Mouse (Mus musculus) liver, embryonic 14.5 days (tissue): ENCODE measurements around the gene Glce. TPM values are rescaled to one million over a fixed set of nuclear protein-coding genes. Genes with fewer than 3 reads are reported as not detected.

ENCODE experiments used
- ATAC-seq: fragments of 200-750 bp; cut with Nextera tagmentation; 2 replicates; pipeline ENCODE4 v1.8.0; 2017; ENCODE audit warnings: moderate number of reproducible peaks, mild to moderate bottlenecking, moderate library complexity; ENCODE audit not compliant: insufficient read depth
- DNase-seq, 3 experiments: peaks; one replicate each; pipeline ENCODE4 v3.0.0-alpha.2; 2012 to 2013; ENCODE audit warnings: low read depth in 3 of 3, low spot score in 3 of 3
- H3K27ac ChIP-seq: fragments of 300-500 bp; sonication (generic); 2 replicates; pipeline ENCODE4 v1.5.1; 2014; ENCODE audit warnings: moderate library complexity, mild to moderate bottlenecking, control low read depth, inconsistent platforms
- H3K27me3 ChIP-seq: fragments of 300-500 bp; sonication (generic); 2 replicates; pipeline ENCODE4 v1.6.1; 2014; ENCODE audit warnings: mild to moderate bottlenecking, low read length, moderate library complexity; ENCODE audit not compliant: control insufficient read depth, insufficient read depth
- H3K36me3 ChIP-seq: fragments of 300-500 bp; sonication (generic); replicated peaks from 2 replicates; pipeline ENCODE4 v1.6.1; 2014; ENCODE audit warnings: low read depth; ENCODE audit not compliant: control insufficient read depth, insufficient read depth
- H3K4me1 ChIP-seq, 2 experiments: fragments of 200-500 bp in 1 of 2; fragments of 300-500 bp in 1 of 2; sonication (generic) in 1 of 2; replicated peaks; 2 replicates each; pipeline ENCODE4 v1.6.1; 2012 to 2014; ENCODE audit warnings: antibody characterized with exemption in 1 of 2, inconsistent platforms in 1 of 2, low read length in 1 of 2; ENCODE audit not compliant: control insufficient read depth in 2 of 2, insufficient read depth in 2 of 2
- H3K4me2 ChIP-seq: fragments of 300-500 bp; sonication (generic); 2 replicates; pipeline ENCODE4 v1.6.1; 2014; ENCODE audit warnings: low read depth, mild to moderate bottlenecking, control low read depth, moderate library complexity
- H3K4me3 ChIP-seq, 2 experiments: fragments of 200-500 bp in 1 of 2; fragments of 300-500 bp in 1 of 2; sonication (generic) in 1 of 2; 2 replicates each; pipeline ENCODE4 v1.5.1; 2012 to 2014; ENCODE audit warnings: low read depth in 2 of 2, low read length in 2 of 2, mild to moderate bottlenecking in 2 of 2, control low read depth in 1 of 2, inconsistent platforms in 1 of 2, moderate library complexity in 1 of 2; ENCODE audit not compliant: insufficient read depth in 1 of 2
- H3K9ac ChIP-seq: fragments of 300-500 bp; sonication (generic); replicated peaks from 2 replicates; pipeline ENCODE4 v1.6.1; 2014; ENCODE audit warnings: mild to moderate bottlenecking, control low read depth, moderate library complexity
- H3K9me3 ChIP-seq: fragments of 300-500 bp; sonication (generic); 2 replicates; pipeline ENCODE4 v1.6.1; 2016; ENCODE audit warnings: low read length, mixed read lengths; ENCODE audit not compliant: control insufficient read depth
- CTCF ChIP-seq: IDR thresholded peaks from 2 replicates; pipeline ENCODE4 v1.5.1; 2016; ENCODE audit warnings: antibody characterized with exemption, low read depth, control low read depth
- EP300 ChIP-seq: IDR thresholded peaks from 2 replicates; pipeline ENCODE4 v1.6.1; 2016; ENCODE audit warnings: antibody characterized with exemption, low read depth
- WGBS: fragments of 180-500 bp; shearing (Covaris S2); extraction: QIAGEN DNeasy Blood & Tissue Kit; methylation state at CpG from one replicate; pipeline ENCODE4 v1.1.7; 2014; ENCODE audit not compliant: insufficient replicate concordance; 5-methylcytosine and 5-hydroxymethylcytosine counted together
- polyA plus RNA-seq, 2 experiments: library from polyadenylated mRNA; depleted of rRNA in 1 of 2; stranded (reverse) in 1 of 2; unstranded in 1 of 2; fragments of >200 nt; fragmentation: Nextera tagmentation in 1 of 2; extraction: Ambion mirVana in 1 of 2; gene quantifications; 2 replicates each; pipeline versions ENCODE4 v1.2.1 to v1.2.3; 2012 to 2014

Glce gene
- polyA plus RNA-seq, 2 experiments = 2.7 to 5.6 TPM

GRCm38 (mm10) chr9:62124266-62124665, 1.8 kb upstream of the Glce start:
- peaks cover 2% of the 10 kb centered on the region; the same call in 1 of the 2 replicates for H3K27me3 ChIP-seq
- no peak overlapping the region for H3K27ac ChIP-seq
- no peak overlapping the region for H3K9ac ChIP-seq
- H3K36me3 ChIP-seq = no peaks in the 10 kb centered on the region
- H3K4me3 ChIP-seq = no peak overlapping the region
- TF ChIP-seq CTCF (no peak), EP300 (no peak)
- WGBS = 50% methylated on average over 1 of the region's 1 CpGs
- no peak overlapping the region for H3K4me2 ChIP-seq
- ATAC-seq = no peak
- H3K4me1 ChIP-seq = peaks cover 5 to 7% of the 10 kb centered on the region in 2 experiments; a peak in 3 of 4 replicates
- DNase-seq = no peak
- no peaks in the 10 kb centered on the region for H3K9me3 ChIP-seq

GRCm38 (mm10) chr9:62123496-62123895, 1.0 kb upstream of the Glce start:
- TF ChIP-seq CTCF = no peak
- TF ChIP-seq EP300 = no peak
- H3K4me1 ChIP-seq = peaks cover 5 to 7% of the 10 kb centered on the region in 2 experiments; a peak in 3 of 4 replicates
- H3K9me3 ChIP-seq = no peaks in the 10 kb centered on the region
- peaks cover 2% of the 10 kb centered on the region; the same call in 1 of the 2 replicates for H3K27me3 ChIP-seq
- WGBS = 59% methylated on average over 3 of the region's 3 CpGs
- H3K4me2 ChIP-seq = peak overlapping the region; percentile 99
- peak overlapping the region; percentile 53; the same call in 1 of the 2 replicates for H3K27ac ChIP-seq
- ATAC-seq (no peak), DNase-seq (no peak)
- H3K4me3 ChIP-seq = peak overlapping the region; percentile 81 to 84
- H3K36me3 ChIP-seq = no peaks in the 10 kb centered on the region
- H3K9ac ChIP-seq = peak overlapping the region; percentile 71

GRCm38 (mm10) chr9:62121551-62122447, 656 bp downstream of the Glce start:
- Histone ChIP-seq H3K4me1 (peaks cover 5 to 7% of the 10 kb centered on the region in 2 experiments; a peak in 3 of 4 replicates), H3K4me2 (peak overlapping the region; percentile 99), H3K9ac (peak overlapping the region; percentile 83), H3K4me3 (peak overlapping the region; percentile 81 to 87), H3K27me3 (peaks cover 2% of the 10 kb centered on the region; the same call in 1 of the 2 replicates), H3K9me3 (no peaks in the 10 kb centered on the region), H3K27ac (no peak overlapping the region), H3K36me3 (no peaks in the 10 kb centered on the region)
- TF ChIP-seq CTCF (peak; percentile 44), EP300 (no peak)
- DNase-seq (peak; percentile 11 to 37 (median 26)), ATAC-seq (no peak)
- WGBS = 1% methylated on average over 59 of the region's 59 CpGs

- no peak for ATAC-seq
- TF ChIP-seq EP300 = no peak
- no peak for TF ChIP-seq CTCF
- DNase-seq = no peak
- no peaks in the 10 kb centered on the region for H3K9me3 ChIP-seq
- H3K4me1 ChIP-seq = peaks cover 1 to 6% of the 10 kb centered on the region in 2 experiments; a peak in 3 of 4 replicates
- H3K36me3 ChIP-seq = no peaks in the 10 kb centered on the region
- H3K27ac ChIP-seq = no peak overlapping the region
- H3K9ac ChIP-seq = no peak overlapping the region
- H3K4me2 ChIP-seq = no peak overlapping the region
- peaks cover 2% of the 10 kb centered on the region; the same call in 1 of the 2 replicates for H3K27me3 ChIP-seq
- 62% methylated on average over 3 of the region's 3 CpGs for WGBS
- no peak overlapping the region for H3K4me3 ChIP-seq
These were observed 3.7 kb downstream of the Glce start for GRCm38 (mm10) chr9:62118754-62119153.

- WGBS = 68% methylated on average over 3 of the region's 3 CpGs
These were observed 6.6 kb downstream of the Glce start for GRCm38 (mm10) chr9:62115826-62116225.

More at GRCm38 (mm10) chr9:62115826-62116225, 6.6 kb downstream of the Glce start:
- no peak overlapping the region for H3K27ac ChIP-seq
- ATAC-seq (no peak), DNase-seq (no peak)
- no peak overlapping the region for H3K4me2 ChIP-seq
- no peaks in the 10 kb centered on the region for H3K36me3 ChIP-seq
- TF ChIP-seq EP300 = no peak
- no peak for TF ChIP-seq CTCF
- H3K4me1 ChIP-seq = no peaks in the 10 kb centered on the region
- no peak overlapping the region for H3K9ac ChIP-seq
- H3K4me3 ChIP-seq = no peak overlapping the region
- H3K27me3 ChIP-seq = peaks cover under 1% of the 10 kb centered on the region; the same call in 1 of the 2 replicates
- no peaks in the 10 kb centered on the region for H3K9me3 ChIP-seq
